Mouse (Mus musculus) bone marrow, adult 2 months (tissue): Measurements from ENCODE around the gene Majin. TPM values are rescaled to one million over a fixed set of nuclear protein-coding genes. Genes with fewer than 3 reads are reported as not detected.

ENCODE experiments used
- H3K27ac ChIP-seq: fragments of 200-500 bp; 2 replicates; pipeline ENCODE4 v1.5.1; 2012; ENCODE audit warnings: low read depth, mild to moderate bottlenecking, control low read depth, inconsistent platforms, low read length; ENCODE audit not compliant: control insufficient read depth, poor library complexity, insufficient read depth
- H3K4me1 ChIP-seq: fragments of 200-500 bp; 2 replicates; pipeline ENCODE4 v1.6.1; 2011; ENCODE audit warnings: low read length; ENCODE audit not compliant: control insufficient read depth, insufficient read depth
- H3K4me3 ChIP-seq: fragments of 200-500 bp; replicated peaks from 2 replicates; pipeline ENCODE3; 2011; ENCODE audit warnings: mild to moderate bottlenecking, low read depth, low read length, control low read depth; ENCODE audit not compliant: control insufficient read depth
- CTCF ChIP-seq: fragments of 200-500 bp; IDR thresholded peaks from 2 replicates; pipeline ENCODE4 v1.5.1; 2011; ENCODE audit warnings: low read length, control low read depth; ENCODE audit not compliant: control insufficient read depth, insufficient read depth
- POLR2A ChIP-seq: fragments of 200-500 bp; IDR thresholded peaks from 2 replicates; pipeline ENCODE4 v1.6.1; 2011; ENCODE audit warnings: low read depth, mild to moderate bottlenecking, control low read depth, low read length, borderline replicate concordance; ENCODE audit not compliant: control insufficient read depth
- WGBS: fragments of 180-500 bp; shearing (Covaris S2); methylation state at CpG from one replicate; pipeline ENCODE4 v1.1.7; 2018; 5-methylcytosine and 5-hydroxymethylcytosine counted together
- polyA plus RNA-seq: library from polyadenylated mRNA; stranded (reverse); fragments of >200 nt; gene quantifications from 2 replicates; pipeline ENCODE4 v1.2.4, GENCODE M21; 2011; ENCODE audit warnings: low replicate concordance; ENCODE audit not compliant: missing spikeins, insufficient read depth, insufficient read length

Majin gene
- polyA plus RNA-seq, 1 experiment = not detected

GRCm38 (mm10) chr19:6163872-6164547, 20.2 kb upstream of the Majin start:
- no peak overlapping the region for H3K27ac ChIP-seq
- WGBS = 41% methylated on average over 10 of the region's 10 CpGs
- H3K4me1 ChIP-seq = no peaks in the 10 kb centered on the region
- TF ChIP-seq POLR2A (no peak), CTCF (no peak)
- peak overlapping the region; percentile 26 for H3K4me3 ChIP-seq

GRCm38 (mm10) chr19:6166750-6167149, 17.4 kb upstream of the Majin start:
- 89% methylated on average over 4 of the region's 4 CpGs for WGBS
- TF ChIP-seq POLR2A = no peak
- TF ChIP-seq CTCF = peak; percentile 16; the same call in 1 of the 2 replicates
- no peak overlapping the region for H3K4me3 ChIP-seq
- H3K4me1 ChIP-seq = no peaks in the 10 kb centered on the region
- H3K27ac ChIP-seq = no peak overlapping the region

- H3K4me1 ChIP-seq = no peaks in the 10 kb centered on the region
- TF ChIP-seq POLR2A (no peak), CTCF (no peak)
- WGBS = 71% methylated on average over 8 of the region's 8 CpGs
- H3K4me3 ChIP-seq = no peak overlapping the region
- H3K27ac ChIP-seq = no peak overlapping the region
Observed at GRCm38 (mm10) chr19:6171215-6171614, 13.0 kb upstream of the Majin start.

GRCm38 (mm10) chr19:6174771-6175170, 9.4 kb upstream of the Majin start:
- TF ChIP-seq POLR2A = no peak
- TF ChIP-seq CTCF = no peak
- no peak overlapping the region for H3K27ac ChIP-seq
- WGBS = 68% methylated on average over 5 of the region's 5 CpGs
- no peaks in the 10 kb centered on the region for H3K4me1 ChIP-seq
- no peak overlapping the region for H3K4me3 ChIP-seq

- H3K4me1 ChIP-seq = no peaks in the 10 kb centered on the region
- H3K4me3 ChIP-seq = no peak overlapping the region
- 87% methylated on average over 6 of the region's 6 CpGs for WGBS
- TF ChIP-seq CTCF (no peak), POLR2A (no peak)
- no peak overlapping the region for H3K27ac ChIP-seq
Observed at GRCm38 (mm10) chr19:6178775-6179174, 5.4 kb upstream of the Majin start.

DNA sequence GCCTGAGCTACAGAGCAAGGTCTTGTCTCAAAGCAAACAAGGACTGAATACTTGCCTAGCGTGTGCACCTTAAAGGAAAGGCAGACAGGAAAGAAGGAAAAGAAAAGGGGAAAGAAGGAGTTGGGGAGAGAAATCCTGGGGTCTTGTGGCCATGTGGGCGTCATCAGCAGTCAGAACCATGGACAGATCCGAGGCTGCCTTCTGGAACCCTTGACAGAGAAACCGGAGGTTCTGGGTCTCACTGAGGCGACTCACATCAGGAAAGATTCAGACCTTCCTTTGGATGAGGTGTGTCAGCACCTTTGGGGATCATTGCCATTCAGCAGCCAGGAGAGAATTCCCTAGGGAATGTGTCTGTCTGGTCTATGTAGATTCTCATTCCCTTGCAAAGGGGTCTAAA, 2.6 kb upstream of the Majin start:
- H3K27ac ChIP-seq = no peak overlapping the region
- no peak overlapping the region for H3K4me3 ChIP-seq
- H3K4me1 ChIP-seq = no peaks in the 10 kb centered on the region
- WGBS = 24% methylated on average over 5 of the region's 5 CpGs
- TF ChIP-seq CTCF (no peak), POLR2A (no peak)

DNA sequence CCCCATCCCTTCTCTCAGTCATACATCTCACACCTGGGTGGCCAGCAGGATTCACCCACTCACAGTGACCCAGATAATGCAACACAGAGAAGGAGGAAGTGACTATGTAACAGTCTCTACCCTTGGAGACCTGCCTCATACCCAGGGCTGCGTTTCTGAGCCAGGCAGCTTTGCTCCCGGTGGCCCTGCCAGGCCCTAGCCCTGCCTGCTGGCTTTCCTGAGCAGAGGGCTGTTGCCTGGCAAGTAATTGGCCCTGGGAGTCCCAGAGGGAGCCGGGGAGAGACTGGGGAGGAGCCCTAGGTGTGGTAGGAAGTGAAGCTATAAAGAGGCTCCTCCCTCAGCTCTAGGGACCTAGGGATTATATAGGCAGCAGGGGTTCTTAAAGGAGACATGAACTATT, 1.7 kb upstream of the Majin start:
- TF ChIP-seq POLR2A = no peak
- TF ChIP-seq CTCF = no peak
- 7% methylated on average over 3 of the region's 3 CpGs for WGBS
- Histone ChIP-seq H3K4me1 (no peaks in the 10 kb centered on the region), H3K27ac (no peak overlapping the region), H3K4me3 (no peak overlapping the region)

DNA sequence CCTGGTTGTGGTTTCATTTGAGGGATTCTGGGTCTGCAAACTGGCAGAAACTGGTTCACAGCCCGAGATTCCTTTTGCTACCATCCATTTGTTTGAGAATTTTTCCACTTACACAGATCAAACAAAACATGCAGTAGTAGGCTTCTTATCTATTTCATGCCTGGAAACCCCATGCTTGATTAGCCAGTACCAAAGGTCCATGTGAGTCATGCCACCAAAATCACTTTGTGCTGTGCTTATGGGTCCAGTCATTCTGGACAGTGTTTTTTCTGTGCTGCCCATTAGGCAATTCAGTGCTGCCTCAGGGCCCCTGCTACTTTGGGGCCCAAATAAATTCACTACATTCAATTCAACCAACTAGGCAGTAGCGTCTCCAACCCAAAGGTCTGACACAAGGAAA, 20.1 kb downstream of the Majin start:
- Histone ChIP-seq H3K4me3 (no peak overlapping the region), H3K27ac (no peak overlapping the region), H3K4me1 (no peaks in the 10 kb centered on the region)
- WGBS = 77% methylated on average over 2 of the region's 2 CpGs
- TF ChIP-seq CTCF = no peak
- no peak for TF ChIP-seq POLR2A

DNA sequence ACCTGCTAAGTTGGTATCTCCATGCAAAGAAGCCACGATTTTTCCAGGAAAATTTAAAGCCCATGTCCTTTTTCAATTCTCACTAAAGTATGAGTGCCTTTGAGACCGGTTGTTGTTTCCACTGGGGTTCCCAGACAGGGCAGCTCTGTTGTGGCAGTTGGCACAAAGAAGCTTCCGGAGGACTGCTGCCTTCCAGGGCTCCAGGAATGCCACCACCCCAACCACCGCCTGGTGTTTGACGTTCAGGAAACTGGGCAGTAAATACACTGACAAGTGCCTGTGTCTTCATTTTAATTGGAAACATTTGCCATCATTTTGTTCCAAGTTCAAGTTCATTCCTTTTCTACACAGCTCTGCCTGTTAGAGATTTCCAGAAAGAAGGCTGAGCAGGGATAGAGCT, 22.5 kb downstream of the Majin start:
- WGBS = 76% methylated on average over 5 of the region's 5 CpGs
- Histone ChIP-seq H3K27ac (no peak overlapping the region), H3K4me1 (no peaks in the 10 kb centered on the region), H3K4me3 (no peak overlapping the region)
- TF ChIP-seq CTCF = no peak
- TF ChIP-seq POLR2A = no peak
